Mouse (Mus musculus) frontal cortex, postnatal 36 days (tissue): ENCODE measurements around the gene Erf.

Experiments used
- DNase-seq, 2 experiments: peaks; one replicate each; pipeline ENCODE4 v3.0.0; 2022; ENCODE audit warnings: low spot score in 2 of 2

Gene Erf

DNA sequence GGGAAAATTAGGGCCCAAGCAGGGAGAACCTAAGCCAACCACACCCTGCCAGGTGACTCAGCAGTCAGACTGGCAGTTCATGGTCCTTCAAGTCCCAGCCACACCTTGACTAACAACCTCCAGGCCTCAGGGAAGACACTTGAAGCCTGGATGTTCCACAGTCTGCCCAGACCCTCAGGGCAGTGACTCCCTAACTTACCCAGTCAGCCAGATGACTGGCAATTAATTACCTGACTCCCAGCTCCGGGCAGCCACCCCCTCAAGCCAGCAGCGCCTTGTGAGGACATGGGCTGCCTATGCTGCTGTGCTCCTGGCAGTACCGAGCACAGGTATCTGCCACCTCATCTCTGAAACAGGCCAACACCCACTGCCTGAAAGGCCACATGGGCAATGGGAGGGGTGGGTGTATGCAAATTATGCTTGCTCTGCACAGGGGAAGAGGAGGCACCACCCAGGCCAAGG, 41.4 kb downstream of the Erf start:
- no peak for DNase-seq

DNA sequence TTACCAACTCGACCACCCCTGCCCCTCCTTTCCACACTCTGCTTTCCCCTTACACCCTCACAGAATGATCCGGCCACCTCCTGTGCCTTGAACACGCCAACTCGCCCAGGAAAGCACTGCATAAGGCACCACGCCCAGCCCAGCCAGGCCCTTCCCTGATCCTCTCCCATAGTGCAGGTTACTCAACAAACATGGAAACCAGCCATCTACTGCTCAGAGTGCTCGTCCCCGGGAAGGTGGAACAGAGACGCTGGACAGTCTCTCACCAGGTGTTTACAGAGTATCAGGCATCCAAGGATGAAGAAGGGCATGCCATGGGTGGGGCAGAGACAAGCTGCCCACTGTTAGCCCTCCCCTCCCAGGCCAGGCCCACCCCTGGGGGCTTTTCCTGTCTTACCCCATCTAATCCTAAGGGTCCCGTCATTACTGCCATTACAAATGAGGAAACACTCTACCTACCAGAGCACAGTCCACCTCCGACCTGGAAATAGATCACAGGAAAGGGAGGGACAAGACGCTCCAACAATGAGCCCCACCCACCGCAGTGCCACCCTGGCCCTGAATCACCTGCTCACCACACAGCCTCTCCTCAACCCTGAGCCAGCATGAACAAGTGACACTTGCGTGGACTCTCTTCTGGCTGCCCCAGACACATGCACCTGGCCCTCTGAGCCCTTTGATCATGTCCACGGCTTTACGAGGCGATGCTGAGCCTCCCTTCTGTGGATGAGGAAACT, 44.3 kb downstream of the Erf start:
- no peak for DNase-seq

DNA sequence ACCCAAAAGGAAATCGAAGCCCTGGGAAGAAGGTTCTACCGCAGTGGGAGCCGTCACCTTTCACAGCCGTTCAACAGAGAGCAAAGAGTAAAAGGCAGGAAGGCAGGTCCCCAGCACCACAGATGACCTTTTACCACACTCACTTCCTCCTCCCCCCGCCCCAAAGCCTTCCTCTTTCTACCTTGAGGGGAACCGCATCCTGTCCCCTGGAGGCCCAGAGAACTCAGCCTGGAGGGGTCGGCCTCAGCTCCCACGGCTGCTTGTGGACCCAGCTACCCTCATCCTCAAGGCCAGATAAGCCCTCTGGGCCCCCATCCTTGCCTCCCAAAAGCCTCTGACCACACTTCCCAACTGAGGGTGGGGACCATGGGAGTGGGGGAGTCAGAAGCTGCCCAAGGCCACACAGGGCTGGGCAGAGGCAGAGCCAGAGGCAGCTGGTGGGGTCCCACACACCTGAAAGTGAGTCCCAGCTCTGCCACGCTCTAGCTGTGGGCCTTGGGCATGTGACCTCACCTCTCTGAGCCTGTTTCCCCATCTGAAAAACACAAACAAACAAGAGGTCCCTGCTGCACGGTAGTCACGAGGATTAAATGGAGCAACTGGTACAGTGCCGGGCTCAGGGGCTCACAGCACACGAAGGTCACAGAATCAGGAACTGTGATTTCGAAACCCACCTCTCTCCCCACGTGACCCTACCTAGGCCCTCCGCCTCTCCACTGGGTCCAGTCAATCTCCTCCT, 45.0 kb downstream of the Erf start:
- no peak for DNase-seq

DNA sequence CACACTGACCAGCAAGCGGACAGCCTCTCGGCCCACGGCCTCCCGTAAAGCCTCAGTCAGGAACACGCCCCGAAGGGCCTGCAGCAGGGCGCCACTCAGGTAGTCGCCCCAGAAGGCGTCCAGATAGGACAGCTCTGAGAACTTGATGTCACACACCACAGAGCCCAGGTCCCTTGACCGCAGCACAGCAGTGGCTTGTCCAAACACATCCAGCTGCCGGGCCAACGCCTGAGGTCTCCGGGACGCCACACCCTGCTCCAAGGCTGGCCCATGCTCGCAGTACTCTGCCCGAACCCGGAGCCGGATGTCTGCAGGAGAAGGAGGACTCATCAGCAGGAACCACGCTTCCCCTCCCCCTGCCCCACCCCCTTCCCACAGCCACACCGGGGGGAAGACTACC, 46.9 kb downstream of the Erf start:
- no peak for DNase-seq

DNA sequence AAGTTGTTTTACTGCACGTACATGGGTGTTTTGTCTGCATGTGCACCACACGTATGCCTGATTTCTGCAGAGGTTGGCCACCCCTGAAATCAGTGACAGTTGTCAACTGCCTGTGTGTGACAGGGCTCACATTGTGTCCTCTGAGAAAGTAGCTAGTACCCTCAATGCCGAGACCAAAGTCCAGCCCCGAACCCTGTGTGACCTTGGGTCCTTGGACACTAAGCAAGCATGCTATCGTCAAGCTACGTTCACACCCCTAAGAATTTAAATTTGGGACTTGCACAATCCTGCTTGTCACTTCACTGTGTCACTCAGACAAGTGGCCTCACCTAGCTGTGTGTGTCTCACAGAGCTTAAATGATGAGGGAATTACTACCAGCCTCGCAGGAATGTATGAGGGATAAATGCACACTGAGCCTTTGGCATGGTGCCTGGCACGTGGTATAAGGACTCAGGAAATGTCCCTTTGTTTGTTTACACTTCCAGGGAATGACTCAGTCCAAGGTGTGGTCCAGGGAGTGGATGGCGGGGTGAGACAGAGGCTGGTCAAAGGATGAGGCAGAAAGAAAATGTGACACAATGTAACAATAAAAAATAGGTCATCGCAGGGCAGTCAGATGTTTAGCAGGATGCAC, 53.1 kb downstream of the Erf start:
- DNase-seq, result no peak

DNA sequence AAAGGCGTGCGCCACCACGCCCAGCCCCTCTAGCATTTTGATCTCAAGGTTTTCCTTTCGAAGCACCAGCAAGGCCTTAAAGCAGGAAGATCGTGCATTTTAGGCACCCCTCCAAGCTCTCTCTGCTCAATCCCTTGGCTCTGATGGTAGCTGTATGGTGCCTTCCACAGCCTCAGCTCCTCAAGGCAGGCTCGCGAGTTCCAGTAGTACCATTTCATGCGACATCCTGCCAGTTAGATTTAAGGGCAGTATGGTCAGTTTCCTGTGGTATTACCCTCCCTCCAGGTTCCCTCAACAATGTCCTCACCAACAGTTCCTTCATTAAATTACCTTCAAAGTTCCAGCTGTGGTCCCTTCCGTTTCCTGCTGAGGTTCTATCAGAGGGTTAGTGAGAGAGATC, 54.5 kb downstream of the Erf start:
- no peak for DNase-seq

DNA sequence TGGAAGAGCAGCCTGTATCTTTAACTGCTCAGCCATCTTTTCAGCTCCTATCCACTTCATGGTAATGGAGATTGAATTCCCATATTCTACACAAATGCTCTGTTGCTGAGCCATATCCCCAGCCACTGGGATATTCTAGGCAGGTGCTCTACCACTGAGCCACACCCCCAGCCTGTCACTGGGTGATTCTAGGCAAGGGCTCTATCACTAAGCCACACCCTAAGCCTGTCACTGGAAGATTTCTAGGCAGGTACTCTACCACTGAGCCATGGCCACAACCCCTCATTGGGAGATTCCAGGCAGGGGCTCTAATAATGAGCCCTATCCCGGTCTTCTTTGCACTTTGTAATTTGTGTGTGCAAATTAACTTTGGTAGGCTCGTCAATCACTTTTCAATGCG, 55.4 kb downstream of the Erf start:
- no peak for DNase-seq
